Mouse (Mus musculus): ENCODE results near the gene Gabarap.
"Not testable (repeated sequence)": the region's sequence is repeated elsewhere in the genome, so short reads cannot be mapped to it uniquely, and the experiment has no call there.

Gene Gabarap

GRCm38 (mm10) chr11:69990850-69991691 lies at the start of gene Gabarap:
Gene Gabarap, plus strand, starts transcription at chr11:69991143.
- DNase-seq (ENCODE audit: low read depth, low spot score), result peak; percentile 87

- DNase-seq (ENCODE audit: low read depth, low spot score), result no peak
Measured at GRCm38 (mm10) chr11:69945216-69945615, 45.7 kb upstream of the Gabarap start.

GRCm38 (mm10) chr11:69945997-69946891 lies 44.7 kb upstream of the Gabarap start:
- DNase-seq (ENCODE audit: low read depth, low spot score), result no peak

GRCm38 (mm10) chr11:69947337-69948065 lies 43.4 kb upstream of the Gabarap start:
- DNase-seq (ENCODE audit: low read depth, low spot score), result no peak

GRCm38 (mm10) chr11:69948066-69948762 lies 42.7 kb upstream of the Gabarap start, which contains the start of gene Slc2a4:
Gene Slc2a4, minus strand, starts transcription at chr11:69948188.
- no peak for DNase-seq (ENCODE audit: low read depth, low spot score)

- peak; percentile 67 for DNase-seq (ENCODE audit: low read depth, low spot score)
Measured at GRCm38 (mm10) chr11:69948763-69949150, 42.2 kb upstream of the Gabarap start.

- no peak for DNase-seq (ENCODE audit: low read depth, low spot score)
Measured at GRCm38 (mm10) chr11:69950807-69951459, 40.0 kb upstream of the Gabarap start.

GRCm38 (mm10) chr11:69952274-69952673 lies 38.7 kb upstream of the Gabarap start:
- DNase-seq (ENCODE audit: low read depth, low spot score), result no peak

- DNase-seq (ENCODE audit: low read depth, low spot score), result no peak
Measured at GRCm38 (mm10) chr11:69953267-69953915, 37.6 kb upstream of the Gabarap start.

GRCm38 (mm10) chr11:69955618-69956017 lies 35.3 kb upstream of the Gabarap start:
- not testable (repeated sequence) for DNase-seq (ENCODE audit: low read depth, low spot score)

GRCm38 (mm10) chr11:69956218-69956617 lies 34.7 kb upstream of the Gabarap start:
- DNase-seq (ENCODE audit: low read depth, low spot score), result no peak

- no peak for DNase-seq (ENCODE audit: low read depth, low spot score)
Measured at GRCm38 (mm10) chr11:69960616-69961015, 30.3 kb upstream of the Gabarap start.

- no peak for DNase-seq (ENCODE audit: low read depth, low spot score)
Measured at GRCm38 (mm10) chr11:69961841-69962240, 29.1 kb upstream of the Gabarap start.

- DNase-seq (ENCODE audit: low read depth, low spot score), result no peak
Measured at GRCm38 (mm10) chr11:69964650-69965270, 26.2 kb upstream of the Gabarap start, which contains the start of gene Cldn7. Gene Cldn7, plus strand, starts transcription at chr11:69964779.

- DNase-seq (ENCODE audit: low read depth, low spot score), result no peak
Measured at GRCm38 (mm10) chr11:69965271-69966005, 25.5 kb upstream of the Gabarap start.

- no peak for DNase-seq (ENCODE audit: low read depth, low spot score)
Measured at GRCm38 (mm10) chr11:69966006-69966859, 24.7 kb upstream of the Gabarap start.

- no peak for DNase-seq (ENCODE audit: low read depth, low spot score)
Measured at GRCm38 (mm10) chr11:69966860-69967517, 24.0 kb upstream of the Gabarap start.

Data from retina, adult 2 months (tissue).